Mouse (Mus musculus): ENCODE results near the gene Cdk5r2.

Cdk5r2 gene

GRCm38 (mm10) chr1:74851001-74851775, 3.5 kb upstream of the Cdk5r2 start:
- DNase-seq (ENCODE audit: low spot score in 2 of 2): peak in 1 of 2 experiments; percentile 51

GRCm38 (mm10) chr1:74855156-74855555, 422 bp downstream of the Cdk5r2 start:
- no peak for DNase-seq (ENCODE audit: low spot score in 2 of 2)

- no peak for DNase-seq (ENCODE audit: low spot score in 2 of 2)
Observed at GRCm38 (mm10) chr1:74855651-74856438, 1.1 kb downstream of the Cdk5r2 start.

- no peak for DNase-seq (ENCODE audit: low spot score in 2 of 2)
Observed at GRCm38 (mm10) chr1:74856439-74856720, 1.6 kb downstream of the Cdk5r2 start.

- DNase-seq (ENCODE audit: low spot score in 2 of 2): no peak
Observed at GRCm38 (mm10) chr1:74856791-74857190, 2.1 kb downstream of the Cdk5r2 start.

- peak in 1 of 2 experiments; percentile 35 for DNase-seq (ENCODE audit: low spot score in 2 of 2)
Observed at GRCm38 (mm10) chr1:74857201-74857600, 2.5 kb downstream of the Cdk5r2 start.

GRCm38 (mm10) chr1:74857677-74858076, 2.9 kb downstream of the Cdk5r2 start:
- no peak for DNase-seq (ENCODE audit: low spot score in 2 of 2)

- DNase-seq (ENCODE audit: low spot score in 2 of 2): peak; percentile 77 to 92
Observed at GRCm38 (mm10) chr1:74858171-74858719, 3.5 kb downstream of the Cdk5r2 start.

- DNase-seq (ENCODE audit: low spot score in 2 of 2): no peak
Observed at GRCm38 (mm10) chr1:74858805-74859204, 4.1 kb downstream of the Cdk5r2 start.

GRCm38 (mm10) chr1:74859223-74859984, 4.7 kb downstream of the Cdk5r2 start:
- peak in 1 of 2 experiments; percentile 46 for DNase-seq (ENCODE audit: low spot score in 2 of 2)

- DNase-seq (ENCODE audit: low spot score in 2 of 2): no peak
Observed at GRCm38 (mm10) chr1:74861783-74862182, 7.0 kb downstream of the Cdk5r2 start.

GRCm38 (mm10) chr1:74872218-74872617, 17.5 kb downstream of the Cdk5r2 start:
- DNase-seq (ENCODE audit: low spot score in 2 of 2): no peak

GRCm38 (mm10) chr1:74877199-74877598, 22.5 kb downstream of the Cdk5r2 start:
- no peak for DNase-seq (ENCODE audit: low spot score in 2 of 2)

- DNase-seq (ENCODE audit: low spot score in 2 of 2): peak in 1 of 2 experiments; percentile 77
Observed at GRCm38 (mm10) chr1:74880785-74881360, 26.1 kb downstream of the Cdk5r2 start.

GRCm38 (mm10) chr1:74882055-74882734, 27.5 kb downstream of the Cdk5r2 start:
- DNase-seq (ENCODE audit: low spot score in 2 of 2): no peak

- no peak for DNase-seq (ENCODE audit: low spot score in 2 of 2)
Observed at GRCm38 (mm10) chr1:74882828-74883227, 28.1 kb downstream of the Cdk5r2 start.

- DNase-seq (ENCODE audit: low spot score in 2 of 2): no peak
Observed at GRCm38 (mm10) chr1:74883441-74883840, 28.7 kb downstream of the Cdk5r2 start.

GRCm38 (mm10) chr1:74884196-74885141, 29.7 kb downstream of the Cdk5r2 start:
- DNase-seq (ENCODE audit: low spot score in 2 of 2): no peak

- DNase-seq (ENCODE audit: low spot score in 2 of 2): no peak
Observed at GRCm38 (mm10) chr1:74885369-74886042, 30.8 kb downstream of the Cdk5r2 start, which contains the start of gene Fev. Gene Fev (minus strand): TSS chr1:74885419.

All from left cerebral cortex, adult 9 months (tissue).